Mouse (Mus musculus) CH12.LX (cell line): Measurements from ENCODE around the gene U90926.

ENCODE experiments used
- BHLHE40 ChIP-seq: IDR thresholded peaks from 2 replicates; pipeline ENCODE4 v1.6.1; 2011; ENCODE audit warnings: mild to moderate bottlenecking, low read depth, low read length, improper control_type of control experiment
- CTCF ChIP-seq, 2 experiments: IDR thresholded peaks in 1 of 2; conservative IDR thresholded peaks in 1 of 2; 2 replicates each; pipeline ENCODE4 v1.5.1; 2011 to 2012; ENCODE audit warnings: low read depth in 2 of 2, low read length in 2 of 2, improper control_type of control experiment in 1 of 2, inconsistent platforms in 1 of 2, mild to moderate bottlenecking in 1 of 2, moderate library complexity in 1 of 2
- E2F4 ChIP-seq: IDR thresholded peaks from 2 replicates; pipeline ENCODE4 v1.6.1; 2011; ENCODE audit warnings: low read depth, low read length, improper control_type of control experiment; ENCODE audit not compliant: insufficient replicate concordance
- EP300 ChIP-seq: IDR thresholded peaks from 2 replicates; pipeline ENCODE4 v1.6.1; 2011; ENCODE audit warnings: low read length, improper control_type of control experiment
- KAT2A ChIP-seq: IDR thresholded peaks from 2 replicates; pipeline ENCODE4 v1.6.1; 2012; ENCODE audit warnings: low read length, improper control_type of control experiment, inconsistent platforms; ENCODE audit not compliant: insufficient replicate concordance
- MAZ ChIP-seq: IDR thresholded peaks from 2 replicates; pipeline ENCODE4 v1.6.1; 2012; ENCODE audit warnings: low read depth, mild to moderate bottlenecking, inconsistent platforms, low read length, improper control_type of control experiment, moderate library complexity
- NELFE ChIP-seq: IDR thresholded peaks from 2 replicates; pipeline ENCODE4 v1.6.1; 2011; ENCODE audit warnings: low read depth, low read length, improper control_type of control experiment
- POLR2A ChIP-seq: IDR thresholded peaks from 2 replicates; pipeline ENCODE4 v1.6.1; 2011; ENCODE audit warnings: low read depth, mild to moderate bottlenecking, improper control_type of control experiment, low read length
- POLR2AphosphoS2 ChIP-seq: IDR thresholded peaks from 2 replicates; pipeline ENCODE4 v1.6.1; 2011; ENCODE audit warnings: low read depth, low read length, improper control_type of control experiment
- TCF12 ChIP-seq: IDR thresholded peaks from 2 replicates; pipeline ENCODE4 v1.6.1; 2014; ENCODE audit warnings: low read depth, mild to moderate bottlenecking, inconsistent platforms, low read length, improper control_type of control experiment
- ZC3H11A ChIP-seq: IDR thresholded peaks from 2 replicates; pipeline ENCODE4 v1.6.1; 2012; ENCODE audit warnings: low read depth, mild to moderate bottlenecking, inconsistent platforms, low read length, improper control_type of control experiment
- ZKSCAN1 ChIP-seq: IDR thresholded peaks from 2 replicates; pipeline ENCODE4 v1.6.1; 2012; ENCODE audit warnings: low read depth, inconsistent platforms, low read length, improper control_type of control experiment, borderline replicate concordance
- ZNF384 ChIP-seq: IDR thresholded peaks from 2 replicates; pipeline ENCODE4 v1.6.1; 2012; ENCODE audit warnings: low read depth, low read length, improper control_type of control experiment, inconsistent platforms

GRCm38 (mm10) chr5:92220287-92220902 lies 5.2 kb upstream of the U90926 start:
- TF ChIP-seq CTCF (conservative IDR thresholded peaks at IDR 0.05 in 1 of 2, IDR thresholded peaks at IDR 0.05 in 1 of 2; ENCODE audit: low read depth in 2 of 2, low read length in 2 of 2), result no peak
- no peak for TF ChIP-seq ZC3H11A
- TF ChIP-seq NELFE, result no peak
- TF ChIP-seq POLR2AphosphoS2, result no peak
- TF ChIP-seq TCF12, result no peak
- no peak for TF ChIP-seq EP300
- no peak for TF ChIP-seq POLR2A
- no peak for TF ChIP-seq MAZ
- TF ChIP-seq E2F4, result no peak
- TF ChIP-seq BHLHE40, result no peak
- no peak for TF ChIP-seq KAT2A
- no peak for TF ChIP-seq ZKSCAN1
- no peak for TF ChIP-seq ZNF384
